Mouse (Mus musculus) intestine, embryonic 14.5 days (tissue): ENCODE measurements around the gene Eipr1. TPM values are rescaled to one million over a fixed set of nuclear protein-coding genes. Genes with fewer than 3 reads are reported as not detected.
A peak's percentile ranks its signal among the peaks of the same experiment; 100 is the strongest.
"Not testable (repeated sequence)": the region's sequence is repeated elsewhere in the genome, so short reads cannot be mapped to it uniquely, and the experiment has no call there.

ENCODE experiments used
- ATAC-seq: fragments of 200-750 bp; cut with Nextera tagmentation; replicated peaks from 2 replicates; pipeline ENCODE4 v1.8.0; 2017; ENCODE audit warnings: low read depth, moderate number of reproducible peaks, moderate TSS enrichment, moderate library complexity; ENCODE audit not compliant: low FRiP score, low TSS enrichment
- DNase-seq: peaks from one replicate; pipeline ENCODE4 v3.0.0-alpha.2; 2018; ENCODE audit warnings: low spot score
- H3K27ac ChIP-seq: fragments of 300-500 bp; sonication (generic); 2 replicates; pipeline ENCODE4 v1.5.1; 2014; ENCODE audit warnings: low read depth, mild to moderate bottlenecking, control low read depth
- H3K27me3 ChIP-seq: fragments of 300-500 bp; sonication (generic); replicated peaks from 2 replicates; pipeline ENCODE4 v1.6.1; 2014; ENCODE audit warnings: low read length, control low read depth; ENCODE audit not compliant: control insufficient read depth, insufficient read depth
- H3K36me3 ChIP-seq: fragments of 300-500 bp; sonication (generic); 2 replicates; pipeline ENCODE4 v1.6.1; 2014; ENCODE audit warnings: low read length, control low read depth; ENCODE audit not compliant: control insufficient read depth, insufficient read depth
- H3K4me1 ChIP-seq: fragments of 300-500 bp; sonication (generic); replicated peaks from 2 replicates; pipeline ENCODE4 v1.6.1; 2014; ENCODE audit warnings: low read length, control low read depth, mixed read lengths; ENCODE audit not compliant: control insufficient read depth, insufficient read depth
- H3K4me2 ChIP-seq: fragments of 300-500 bp; sonication (generic); 2 replicates; pipeline ENCODE4 v1.6.1; 2014; ENCODE audit warnings: low read length
- H3K4me3 ChIP-seq: fragments of 300-500 bp; sonication (generic); 2 replicates; pipeline ENCODE4 v1.5.1; 2014; ENCODE audit warnings: low read depth, low read length, control low read depth, mixed read lengths
- H3K9ac ChIP-seq: fragments of 300-500 bp; sonication (generic); 2 replicates; pipeline ENCODE4 v1.6.1; 2014; ENCODE audit warnings: mild to moderate bottlenecking, low read length
- H3K9me3 ChIP-seq: fragments of 300-500 bp; sonication (generic); 2 replicates; pipeline ENCODE4 v1.6.1; 2016; ENCODE audit warnings: low read length, control low read depth; ENCODE audit not compliant: control insufficient read depth
- WGBS: fragments of 180-500 bp; shearing (Covaris S2); extraction: QIAGEN DNeasy Blood & Tissue Kit; methylation state at CpG from one replicate; pipeline ENCODE4 v1.1.7; 2014; 5-methylcytosine and 5-hydroxymethylcytosine counted together
- polyA plus RNA-seq: library from polyadenylated mRNA; unstranded; fragments of >200 nt; fragmentation: Nextera tagmentation; extraction: Ambion mirVana; gene quantifications from 2 replicates; pipeline ENCODE4 v1.2.1, GENCODE M21; 2014

The Eipr1 gene
- polyA plus RNA-seq, 1 experiment from 2014 or later, result 31.0 TPM

- DNase-seq, result no peak
- Histone ChIP-seq H3K9ac (no peak overlapping the region), H3K4me1 (peaks cover 16% of the 10 kb centered on the region), H3K36me3 (no peaks in the 10 kb centered on the region), H3K9me3 (no peaks in the 10 kb centered on the region), H3K27me3 (no peaks in the 10 kb centered on the region), H3K4me2 (no peak overlapping the region), H3K4me3 (no peak overlapping the region), H3K27ac (peak overlapping the region; percentile 64; the same call in 1 of the 2 replicates)
- no peak for ATAC-seq
- 20% methylated on average over 9 of the region's 9 CpGs for WGBS
These were observed 156.2 kb downstream of the Eipr1 start for GRCm38 (mm10) chr12:28907814-28908213.

DNA sequence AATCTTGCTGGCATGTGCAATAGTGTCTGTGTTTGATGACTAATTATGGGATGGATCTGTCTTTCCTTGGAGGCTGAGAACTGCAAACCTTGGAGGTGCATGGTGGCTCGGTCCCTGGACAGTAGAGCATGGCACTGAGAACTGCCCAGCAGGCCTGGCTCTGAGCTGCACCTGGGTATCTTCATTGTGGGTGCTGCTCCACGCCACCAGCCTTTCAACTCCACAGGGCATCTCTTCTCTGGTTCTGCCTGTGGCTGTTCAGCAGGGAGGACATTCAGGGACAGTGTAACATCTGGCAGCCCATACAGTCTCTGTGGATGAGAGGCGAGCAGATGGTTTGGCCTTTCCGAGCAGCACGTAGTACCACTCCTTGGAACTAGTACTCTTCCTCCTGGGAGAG lies 158.2 kb downstream of the Eipr1 start:
- WGBS, result 90% methylated on average over 5 of the region's 5 CpGs
- Histone ChIP-seq H3K27me3 (no peaks in the 10 kb centered on the region), H3K9ac (no peak overlapping the region), H3K36me3 (no peaks in the 10 kb centered on the region), H3K27ac (no peak overlapping the region), H3K4me1 (peaks cover 16% of the 10 kb centered on the region), H3K4me3 (no peak overlapping the region), H3K4me2 (no peak overlapping the region), H3K9me3 (no peaks in the 10 kb centered on the region)
- no peak for DNase-seq
- ATAC-seq, result no peak

DNA sequence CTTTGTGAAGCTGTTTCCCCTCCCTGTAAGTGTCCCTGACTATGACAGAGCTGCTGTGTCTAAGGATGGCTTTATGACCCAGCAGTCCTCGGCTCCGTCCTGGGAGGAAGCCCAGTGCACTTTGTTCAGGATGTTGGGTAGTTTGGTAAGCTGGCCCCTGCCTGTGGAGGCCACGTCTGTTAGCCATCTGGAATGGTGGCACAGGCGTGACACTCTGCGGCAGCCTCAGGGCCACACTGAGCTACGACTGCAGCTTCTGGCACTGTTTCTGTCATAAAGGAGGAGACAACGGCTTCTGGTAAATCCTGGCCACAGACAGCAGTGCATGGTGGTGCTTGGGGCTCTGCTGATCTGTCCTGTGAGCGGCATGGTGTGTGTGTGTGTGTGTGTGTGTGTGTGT lies 159.0 kb downstream of the Eipr1 start:
- ATAC-seq, result no peak
- 50% methylated on average over 8 of the region's 8 CpGs for WGBS

GRCm38 (mm10) chr12:28912351-28912936 lies 160.8 kb downstream of the Eipr1 start:
- Histone ChIP-seq H3K27ac (no peak overlapping the region), H3K36me3 (no peaks in the 10 kb centered on the region), H3K9me3 (no peaks in the 10 kb centered on the region), H3K4me1 (peaks cover 10% of the 10 kb centered on the region), H3K9ac (no peak overlapping the region), H3K27me3 (no peaks in the 10 kb centered on the region), H3K4me2 (no peak overlapping the region), H3K4me3 (no peak overlapping the region)
- no peak for ATAC-seq
- DNase-seq, result no peak
- whole genome bisulfite sequencing, result 51% methylated on average over 18 of the region's 18 CpGs

More for the DNA sequence above, 159.0 kb downstream of the Eipr1 start:
- peaks cover 16% of the 10 kb centered on the region for H3K4me1 ChIP-seq
- H3K9me3 ChIP-seq, result no peaks in the 10 kb centered on the region
- H3K4me2 ChIP-seq, result no peak overlapping the region
- H3K36me3 ChIP-seq, result no peaks in the 10 kb centered on the region
- H3K9ac ChIP-seq, result no peak overlapping the region
- H3K27me3 ChIP-seq, result no peaks in the 10 kb centered on the region
- DNase-seq, result no peak
- H3K27ac ChIP-seq, result no peak overlapping the region
- no peak overlapping the region for H3K4me3 ChIP-seq

GRCm38 (mm10) chr12:28913099-28913498 lies 161.5 kb downstream of the Eipr1 start:
- Histone ChIP-seq H3K27ac (no peak overlapping the region), H3K36me3 (no peaks in the 10 kb centered on the region), H3K4me3 (no peak overlapping the region), H3K4me2 (no peak overlapping the region), H3K4me1 (peaks cover 3% of the 10 kb centered on the region), H3K9me3 (no peaks in the 10 kb centered on the region), H3K27me3 (no peaks in the 10 kb centered on the region), H3K9ac (no peak overlapping the region)
- ATAC-seq (no peak), DNase-seq (no peak)
- 64% methylated on average over 3 of the region's 3 CpGs for WGBS

GRCm38 (mm10) chr12:28914056-28914455 lies 162.5 kb downstream of the Eipr1 start:
- H3K27ac ChIP-seq, result not testable (repeated sequence)
- WGBS, result 89% methylated on average over 1 of the region's 1 CpGs

More at GRCm38 (mm10) chr12:28914056-28914455, 162.5 kb downstream of the Eipr1 start:
- H3K27me3 ChIP-seq, H3K9me3 ChIP-seq, ATAC-seq, H3K4me3 ChIP-seq, DNase-seq, H3K4me2 ChIP-seq, H3K4me1 ChIP-seq, H3K9ac ChIP-seq, H3K36me3 ChIP-seq: not testable (repeated sequence)

Other genes starting within 250 kb of the Eipr1 start
- 0.12 TPM in 2 replicates for gene Dcdc2c, start 199.4 kb upstream of the Eipr1 start, polyA plus RNA-seq
- not detected in 2 replicates for gene Allc, start 169.3 kb upstream of the Eipr1 start, polyA plus RNA-seq
- 1.1 and 1.2 TPM in 2 replicates for gene Colec11, start 128.4 kb upstream of the Eipr1 start, polyA plus RNA-seq
- 988 and 1,086 TPM in 2 replicates for gene Rps7, start 115.8 kb upstream of the Eipr1 start, polyA plus RNA-seq
- 29.2 and 30.0 TPM in 2 replicates for gene Rnaseh1, start 102.2 kb upstream of the Eipr1 start, polyA plus RNA-seq
- gene Adi1, start 76.6 kb upstream of the Eipr1 start, polyA plus RNA-seq, result 76.4 and 78.7 TPM in 2 replicates
- 40.9 and 43.5 TPM in 2 replicates for gene Trappc12, start 1.3 kb upstream of the Eipr1 start, polyA plus RNA-seq